Mouse (Mus musculus) limb, embryonic 12.5 days (tissue): ENCODE data around the gene Gzma. TPM values are rescaled to one million over a fixed set of nuclear protein-coding genes. Genes with fewer than 3 reads are reported as not detected.

ENCODE experiments used
- ATAC-seq: fragments of 200-750 bp; cut with Nextera tagmentation; 2 replicates; pipeline ENCODE4 v1.8.0; 2017; ENCODE audit warnings: low read depth, moderate TSS enrichment; ENCODE audit not compliant: insufficient number of reproducible peaks, insufficient read depth, low FRiP score, low TSS enrichment
- H3K27ac ChIP-seq: fragments of 300-500 bp; sonication (generic); 2 replicates; pipeline ENCODE4 v1.5.1; 2016; ENCODE audit warnings: mild to moderate bottlenecking, moderate library complexity
- H3K27me3 ChIP-seq: fragments of 300-500 bp; sonication (generic); 2 replicates; pipeline ENCODE4 v1.6.1; 2016; ENCODE audit warnings: mild to moderate bottlenecking, moderate library complexity
- H3K36me3 ChIP-seq: fragments of 300-500 bp; sonication (generic); 2 replicates; pipeline ENCODE4 v1.6.1; 2016; ENCODE audit warnings: mild to moderate bottlenecking, moderate library complexity
- H3K4me1 ChIP-seq: fragments of 300-500 bp; sonication (generic); replicated peaks from 2 replicates; pipeline ENCODE4 v1.6.1; 2016
- H3K4me2 ChIP-seq: fragments of 300-500 bp; sonication (generic); 2 replicates; pipeline ENCODE4 v1.6.1; 2016; ENCODE audit warnings: mild to moderate bottlenecking, moderate library complexity
- H3K4me3 ChIP-seq: fragments of 300-500 bp; sonication (generic); replicated peaks from 2 replicates; pipeline ENCODE4 v1.5.1; 2016; ENCODE audit warnings: mild to moderate bottlenecking
- H3K9ac ChIP-seq: fragments of 300-500 bp; sonication (generic); replicated peaks from 2 replicates; pipeline ENCODE4 v1.6.1; 2016; ENCODE audit warnings: mild to moderate bottlenecking, moderate library complexity
- H3K9me3 ChIP-seq: fragments of 300-500 bp; sonication (generic); 2 replicates; pipeline ENCODE4 v1.6.1; 2016; ENCODE audit warnings: mild to moderate bottlenecking, moderate library complexity
- WGBS: fragments of 180-500 bp; shearing (Covaris S2); methylation state at CpG from one replicate; pipeline ENCODE4 v1.1.7; 2016; 5-methylcytosine and 5-hydroxymethylcytosine counted together
- polyA plus RNA-seq: library from polyadenylated mRNA; unstranded; fragments of >200 nt; fragmentation: Nextera tagmentation; extraction: Ambion mirVana; gene quantifications from 2 replicates; pipeline ENCODE4 v1.2.1, GENCODE M21; 2016

Gene Gzma
- polyA plus RNA-seq, 1 experiment from 2014 or later: not detected

GRCm38 (mm10) chr13:113046211-113046883 lies 54.4 kb downstream of the Gzma start, which contains the start of gene Gpx8:
TSS of gene Gpx8 (minus strand) at chr13:113046410.
- no peaks in the 10 kb centered on the region for H3K9me3 ChIP-seq
- peak within 1 kb of the TSS; percentile 63 for H3K9ac ChIP-seq
- H3K4me2 ChIP-seq: peak within 1 kb of the TSS; percentile 71
- H3K4me3 ChIP-seq: peak within 1 kb of the TSS; percentile 57
- H3K27ac ChIP-seq: peak within 1 kb of the TSS; percentile 81
- H3K27me3 ChIP-seq: no peaks in the 10 kb centered on the region
- peaks cover 25% of the 10 kb centered on the region for H3K36me3 ChIP-seq
- H3K4me1 ChIP-seq: peaks cover 7% of the 10 kb centered on the region
- WGBS: 6% methylated on average over 21 of the region's 21 CpGs
- ATAC-seq: peak; percentile 86; the same call in 1 of the 2 replicates

- WGBS: 17% methylated on average over 18 of the region's 18 CpGs
- ATAC-seq: no peak
- no peaks in the 10 kb centered on the region for H3K27me3 ChIP-seq
- peaks cover 27% of the 10 kb centered on the region for H3K36me3 ChIP-seq
- peak overlapping the region; percentile 71 for H3K4me2 ChIP-seq
- H3K9ac ChIP-seq: peak overlapping the region; percentile 63
- H3K27ac ChIP-seq: peak overlapping the region; percentile 81
- no peaks in the 10 kb centered on the region for H3K9me3 ChIP-seq
- peak overlapping the region; percentile 57 for H3K4me3 ChIP-seq
- H3K4me1 ChIP-seq: peaks cover 7% of the 10 kb centered on the region
These were observed 55.2 kb downstream of the Gzma start for GRCm38 (mm10) chr13:113045458-113046110.

DNA sequence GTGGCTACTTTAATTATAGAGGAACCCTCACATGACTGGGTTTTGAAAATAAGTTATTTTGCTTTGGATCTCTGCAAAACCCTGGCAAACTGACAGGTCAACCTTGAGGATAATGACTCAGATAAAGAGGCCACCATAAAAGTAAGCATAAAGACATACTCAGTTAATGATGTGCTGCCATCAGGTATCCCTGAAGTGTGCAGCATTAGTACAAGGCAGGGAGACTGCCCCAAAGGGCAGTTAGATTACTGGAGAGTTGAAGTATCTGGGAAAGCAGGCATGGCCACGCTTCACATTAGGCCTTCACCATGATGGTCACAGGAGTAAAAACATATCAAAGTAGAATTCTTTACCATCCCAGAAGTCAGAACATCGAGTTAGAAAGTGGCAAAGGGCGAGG lies 55.9 kb downstream of the Gzma start:
- Histone ChIP-seq H3K9me3 (no peaks in the 10 kb centered on the region), H3K4me3 (peak overlapping the region; percentile 57), H3K4me1 (peaks cover 7% of the 10 kb centered on the region), H3K27me3 (no peaks in the 10 kb centered on the region), H3K36me3 (peaks cover 27% of the 10 kb centered on the region), H3K4me2 (peak overlapping the region; percentile 71), H3K27ac (no peak overlapping the region), H3K9ac (peak overlapping the region; percentile 63)
- ATAC-seq: no peak
- 74% methylated on average over 3 of the region's 3 CpGs for WGBS

Other genes with a start within 250 kb of the Gzma start
- gene Mtrex, start 173.6 kb downstream of the Gzma start, polyA plus RNA-seq: 96.6 and 97.3 TPM in 2 replicates
- 38.4 and 43.4 TPM in 2 replicates for gene Dhx29, start 173.5 kb downstream of the Gzma start, polyA plus RNA-seq
- gene Ccno, start 113.2 kb downstream of the Gzma start, polyA plus RNA-seq: 0.21 and 0.37 TPM in 2 replicates
- not detected in 2 replicates for gene Mcidas, start 107.1 kb downstream of the Gzma start, polyA plus RNA-seq
- not detected in 2 replicates for gene Cdc20b, start 65.9 kb downstream of the Gzma start, polyA plus RNA-seq
- gene Gpx8, start 54.6 kb downstream of the Gzma start, polyA plus RNA-seq: 141 and 152 TPM in 2 replicates
- gene Esm1, start 108.7 kb upstream of the Gzma start, polyA plus RNA-seq: 1.9 and 2.1 TPM in 2 replicates
- not detected in 2 replicates for gene Gzmk, start 124.9 kb upstream of the Gzma start, polyA plus RNA-seq
- 10.5 and 12.0 TPM in 2 replicates for gene BC067074, start 192.2 kb upstream of the Gzma start, polyA plus RNA-seq